Mouse (Mus musculus) urinary bladder, adult 18-20 months (tissue): ENCODE results near the gene St6galnac6.

Experiments
- DNase-seq, 2 experiments: peaks; one replicate each; pipeline ENCODE4 v3.0.0; 2022; ENCODE audit warnings: low spot score in 2 of 2, mixed read lengths in 2 of 2

The St6galnac6 gene

GRCm38 (mm10) chr2:32585149-32585714 is 14.3 kb upstream of the St6galnac6 start:
- DNase-seq = no peak

- peak; percentile 74 to 84 for DNase-seq
Measured at GRCm38 (mm10) chr2:32586871-32587351, 12.6 kb upstream of the St6galnac6 start, which contains the start of gene St6galnac4. Gene St6galnac4 (plus strand): TSS chr2:32587095.

- DNase-seq = no peak
Measured at GRCm38 (mm10) chr2:32587731-32588321, 11.7 kb upstream of the St6galnac6 start.

- no peak for DNase-seq
Measured at GRCm38 (mm10) chr2:32589213-32589795, 10.2 kb upstream of the St6galnac6 start.

GRCm38 (mm10) chr2:32590224-32590623 is 9.3 kb upstream of the St6galnac6 start:
- no peak for DNase-seq

- no peak for DNase-seq
Measured at GRCm38 (mm10) chr2:32591249-32591648, 8.3 kb upstream of the St6galnac6 start.

- DNase-seq = no peak
Measured at GRCm38 (mm10) chr2:32596725-32597124, 2.8 kb upstream of the St6galnac6 start.

GRCm38 (mm10) chr2:32597248-32597647 is 2.3 kb upstream of the St6galnac6 start:
- DNase-seq = no peak

- no peak for DNase-seq
Measured at GRCm38 (mm10) chr2:32597699-32598098, 1.8 kb upstream of the St6galnac6 start.

- DNase-seq = no peak
Measured at GRCm38 (mm10) chr2:32598506-32598905, 1.0 kb upstream of the St6galnac6 start.

GRCm38 (mm10) chr2:32601417-32602065 is 2.0 kb downstream of the St6galnac6 start:
- no peak for DNase-seq

- DNase-seq = peak; percentile 76 to 90
Measured at GRCm38 (mm10) chr2:32602600-32603054, 3.1 kb downstream of the St6galnac6 start.

GRCm38 (mm10) chr2:32604631-32605030 is 5.1 kb downstream of the St6galnac6 start:
- no peak for DNase-seq

- DNase-seq = peak; percentile 71 to 72
Measured at GRCm38 (mm10) chr2:32606161-32607142, 6.9 kb downstream of the St6galnac6 start.

- DNase-seq = no peak
Measured at GRCm38 (mm10) chr2:32607262-32607947, 7.9 kb downstream of the St6galnac6 start.

GRCm38 (mm10) chr2:32608141-32608777 is 8.8 kb downstream of the St6galnac6 start:
- DNase-seq = peak in 1 of 2 experiments; percentile 65

- DNase-seq = no peak
Measured at GRCm38 (mm10) chr2:32608778-32609435, 9.4 kb downstream of the St6galnac6 start.

- DNase-seq = no peak
Measured at GRCm38 (mm10) chr2:32610610-32611229, 11.2 kb downstream of the St6galnac6 start.

- DNase-seq = no peak
Measured at GRCm38 (mm10) chr2:32612274-32612673, 12.8 kb downstream of the St6galnac6 start.
